Mouse (Mus musculus): ENCODE measurements at regions not wholly inside any gene's neighbourhood (a gene's known extent, or its start where the extent isn't known, plus 50 kb on each side); places are given as distances from the start of the nearest gene placed in this dataset.

DNA sequence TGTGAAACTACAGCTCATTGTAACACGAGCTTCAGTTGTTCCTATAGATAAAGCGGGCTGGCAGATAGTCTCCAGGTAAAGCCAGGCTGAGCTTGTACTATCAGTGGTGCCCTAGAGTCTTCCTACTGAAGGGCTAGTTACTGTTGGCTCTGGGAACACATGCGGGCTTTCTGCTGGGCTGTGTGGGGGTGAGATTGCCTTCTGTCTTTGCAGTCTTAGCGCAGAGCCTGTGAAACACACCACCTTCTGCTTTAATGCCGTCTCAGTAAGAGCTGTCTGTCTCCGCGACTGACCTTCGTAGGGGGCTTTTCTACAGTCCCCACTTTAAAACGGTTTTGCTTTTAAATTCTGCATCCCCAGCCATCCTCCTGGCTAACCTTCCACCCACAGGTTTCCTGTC, 76.7 kb downstream of the Trim29 start:
- no peak for DNase-seq

DNA sequence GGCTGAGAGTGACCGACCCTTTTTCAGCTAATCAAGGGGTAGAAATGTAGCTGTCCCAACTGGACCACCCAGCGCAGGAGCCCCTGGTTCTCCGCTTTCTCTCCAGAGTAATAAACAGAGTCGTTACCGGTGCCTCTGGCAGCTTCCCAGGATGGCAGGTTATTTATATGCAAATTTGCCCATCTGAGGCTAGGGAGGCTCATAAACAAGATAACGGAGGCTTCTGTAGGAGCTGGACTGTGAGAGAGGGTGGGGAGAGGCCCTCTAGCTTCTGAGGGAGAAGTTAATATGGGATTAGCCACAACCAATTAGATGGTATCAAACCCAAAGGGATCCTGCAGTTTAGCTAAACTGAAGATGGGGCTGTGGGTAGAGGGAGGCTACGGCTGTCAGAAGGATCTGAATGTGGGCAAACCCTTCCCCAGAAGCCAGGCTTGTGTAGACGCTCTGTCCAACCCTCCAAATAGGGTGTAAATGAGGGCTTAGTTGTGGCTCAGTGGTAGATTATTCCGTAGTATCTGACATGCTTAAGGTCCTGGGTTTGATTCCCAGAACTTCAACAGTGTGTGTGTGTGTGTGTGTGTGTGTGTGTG, 78.9 kb downstream of the Trim29 start:
- DNase-seq = no peak

- no peak for DNase-seq
Observed at GRCm38 (mm10) chr9:43392467-43393064, 81.9 kb downstream of the Trim29 start.

- DNase-seq = no peak
Observed at GRCm38 (mm10) chr9:43394204-43394603, 83.6 kb downstream of the Trim29 start.

DNA sequence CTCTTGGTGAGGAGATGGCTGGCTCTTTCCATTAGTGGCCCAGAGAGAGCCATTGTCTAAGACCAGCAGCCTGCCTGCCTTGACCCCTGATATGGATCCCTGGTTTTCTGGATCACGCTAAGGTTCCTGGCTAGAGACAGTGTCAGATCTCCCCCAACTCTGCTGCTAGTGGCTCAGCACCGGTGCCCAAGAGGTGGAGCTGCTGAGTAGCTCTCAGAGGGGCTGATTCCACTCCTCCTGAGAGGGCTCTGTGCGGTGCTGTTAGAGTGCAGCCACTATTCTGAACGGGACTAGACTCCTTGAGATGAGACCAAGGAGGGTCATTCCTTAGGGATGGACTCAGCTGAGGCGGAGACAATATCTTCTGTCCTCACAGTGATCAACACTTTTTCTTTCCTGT, 84.6 kb downstream of the Trim29 start:
- peak; percentile 7 for DNase-seq

DNA sequence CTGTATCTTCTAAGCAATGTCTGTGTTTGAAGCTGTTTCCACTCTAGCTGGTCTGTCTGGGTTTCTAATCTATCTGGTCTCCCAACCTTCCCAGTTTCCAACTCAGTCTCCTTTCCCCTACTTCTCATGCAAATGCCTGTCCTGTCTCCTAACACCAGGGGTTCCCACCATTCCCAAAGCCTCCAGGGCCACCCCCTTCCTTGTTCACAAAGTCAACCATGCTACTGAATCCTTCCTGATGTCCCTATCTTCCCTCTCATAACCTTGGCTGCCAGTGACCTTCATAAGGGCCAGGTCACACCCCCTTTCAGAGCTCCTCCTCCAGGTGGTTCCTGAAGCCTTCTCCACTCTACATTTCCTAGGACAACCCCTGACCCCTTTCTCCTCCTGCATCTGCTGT, 85.9 kb downstream of the Trim29 start:
- DNase-seq = no peak

DNA sequence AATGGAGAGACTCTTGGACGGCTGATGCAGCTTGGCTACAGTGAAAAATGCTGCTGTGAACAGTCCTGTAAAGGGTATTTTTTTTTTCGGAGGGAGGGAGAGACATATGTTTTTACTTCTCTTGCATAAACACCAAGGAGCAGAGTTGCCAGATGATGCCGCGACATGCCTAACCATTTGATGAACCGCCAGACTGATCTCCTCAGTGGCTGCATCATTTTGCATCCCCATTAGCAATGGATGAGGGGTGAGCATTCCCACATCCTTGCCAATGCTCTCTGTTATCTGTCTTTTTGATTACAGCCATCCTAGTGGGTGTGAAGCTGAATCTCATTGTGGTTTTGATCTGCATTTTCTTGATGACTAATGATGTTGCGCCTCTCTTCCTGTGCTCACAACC, 97.8 kb downstream of the Trim29 start:
- DNase-seq = no peak

DNA sequence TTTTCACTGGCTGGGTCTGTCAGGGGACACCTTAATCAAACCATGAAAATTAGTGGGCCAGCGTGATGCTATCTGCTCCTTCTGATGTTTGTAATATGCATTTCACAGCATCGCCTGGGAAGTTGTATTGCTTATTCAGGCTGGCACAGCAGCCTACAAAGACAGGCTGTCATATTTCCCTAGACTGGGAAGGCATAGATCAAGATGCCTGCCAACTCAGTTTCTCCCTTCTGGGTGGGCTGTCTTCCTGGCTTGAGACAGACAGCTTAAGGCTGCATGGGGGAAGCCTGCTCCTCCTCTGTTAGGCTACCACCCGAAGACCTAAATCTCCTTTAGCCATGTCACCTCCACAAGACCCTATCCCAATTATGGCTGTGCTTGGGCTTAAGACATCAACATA, 101.8 kb downstream of the Trim29 start:
- no peak for DNase-seq

DNA sequence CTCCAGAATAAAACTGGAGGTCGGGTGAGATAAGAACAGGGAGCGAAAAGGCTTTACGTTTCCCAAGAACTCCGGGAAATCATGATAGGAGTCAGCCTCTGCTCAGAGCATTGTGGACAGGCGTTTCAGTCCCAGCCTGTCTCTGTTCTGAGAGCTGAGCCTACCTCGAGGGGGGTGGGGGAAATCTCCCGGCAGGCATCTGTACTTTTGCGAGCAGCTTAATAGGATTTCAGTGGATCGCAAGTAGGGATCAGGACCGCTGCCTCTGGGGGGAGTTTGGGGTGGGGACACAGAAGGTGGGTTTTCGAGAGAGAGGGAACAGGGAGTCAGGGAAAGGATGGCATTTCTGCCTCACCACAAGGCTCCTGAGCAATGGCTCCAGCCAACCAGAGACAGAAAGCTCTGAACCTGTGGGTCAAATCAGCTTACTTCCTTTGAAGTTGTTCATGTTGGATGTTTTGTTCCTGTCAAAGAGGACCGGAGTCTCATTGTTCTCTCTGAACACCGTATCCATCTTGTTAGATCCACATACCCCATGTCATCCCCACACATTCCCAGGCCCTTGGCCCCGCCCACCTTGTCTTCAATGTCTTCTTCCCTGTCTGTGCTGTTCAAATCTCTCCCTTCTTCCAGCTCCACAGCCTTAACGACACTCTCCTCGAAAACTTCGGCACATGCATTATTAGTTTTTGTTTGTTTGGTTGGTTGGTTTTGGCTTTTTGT, 109.5 kb downstream of the Trim29 start:
- no peak for DNase-seq

DNA sequence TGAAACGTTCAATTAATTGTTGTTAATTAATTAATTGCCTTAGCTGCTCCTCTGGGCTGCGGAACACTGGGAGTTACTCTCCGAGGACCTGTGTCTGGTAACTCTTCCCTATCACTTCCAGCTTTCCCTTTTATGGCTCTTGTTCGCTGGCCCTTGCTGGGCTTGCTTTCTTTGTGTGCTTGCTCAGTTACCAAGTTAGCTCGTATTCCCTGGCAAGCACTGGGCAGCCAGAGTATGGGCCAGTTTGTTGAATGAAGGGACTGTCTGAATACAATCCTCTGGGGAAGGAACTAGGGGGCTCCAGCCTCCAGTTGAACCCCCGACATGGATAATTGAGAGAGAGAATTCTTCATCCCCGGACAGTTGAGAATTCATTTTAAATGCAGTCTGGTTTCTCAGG, 116.4 kb downstream of the Trim29 start:
- no peak for DNase-seq

DNA sequence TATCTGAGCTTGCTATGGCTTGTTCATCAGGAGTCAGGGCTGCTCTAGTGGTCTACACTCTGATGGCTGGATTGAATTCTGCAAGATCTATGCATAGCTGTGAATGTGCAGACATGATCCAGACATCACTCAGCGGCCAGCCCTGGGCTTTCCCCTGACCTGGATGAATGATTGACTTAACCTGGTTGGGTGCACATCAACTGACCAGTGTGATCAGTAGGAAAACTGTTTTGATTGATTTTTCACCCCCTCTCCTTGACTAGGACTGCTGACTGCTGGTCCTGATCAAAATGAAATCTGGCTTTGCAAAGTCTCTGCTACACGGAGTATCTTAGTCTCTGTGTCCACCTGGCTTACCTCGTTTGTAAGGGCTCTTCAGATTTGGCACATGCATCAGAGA, 123.3 kb downstream of the Trim29 start:
- peak; percentile 16 for DNase-seq

DNA sequence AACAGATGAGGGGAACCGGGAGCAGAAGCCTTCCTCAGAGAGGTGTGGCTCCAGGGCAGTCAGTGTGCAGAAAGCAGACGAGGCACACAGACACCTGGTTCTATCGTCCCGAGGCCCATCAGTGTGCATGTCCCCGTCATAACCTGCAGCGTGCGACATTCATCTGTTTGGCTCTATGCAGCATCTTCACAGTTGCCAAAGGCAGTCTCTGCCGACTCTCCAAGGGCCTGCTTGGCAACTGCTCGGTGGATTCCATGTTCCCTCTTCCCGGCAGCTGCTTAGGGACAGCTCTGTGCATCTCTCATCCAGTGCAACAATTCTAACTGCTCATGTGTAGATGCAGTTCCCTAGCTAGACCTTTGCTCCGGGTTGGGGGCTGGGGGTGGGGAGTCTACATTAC, 127.8 kb downstream of the Trim29 start:
- no peak for DNase-seq

GRCm38 (mm10) chr9:43440959-43441510, 130.4 kb downstream of the Trim29 start:
- no peak for DNase-seq

GRCm38 (mm10) chr9:43445491-43445890, 134.8 kb downstream of the Trim29 start:
- DNase-seq = no peak

GRCm38 (mm10) chr9:43447372-43447771, 136.7 kb downstream of the Trim29 start:
- DNase-seq = peak; percentile 56

GRCm38 (mm10) chr9:43448981-43449380, 138.3 kb downstream of the Trim29 start:
- DNase-seq = no peak

DNA sequence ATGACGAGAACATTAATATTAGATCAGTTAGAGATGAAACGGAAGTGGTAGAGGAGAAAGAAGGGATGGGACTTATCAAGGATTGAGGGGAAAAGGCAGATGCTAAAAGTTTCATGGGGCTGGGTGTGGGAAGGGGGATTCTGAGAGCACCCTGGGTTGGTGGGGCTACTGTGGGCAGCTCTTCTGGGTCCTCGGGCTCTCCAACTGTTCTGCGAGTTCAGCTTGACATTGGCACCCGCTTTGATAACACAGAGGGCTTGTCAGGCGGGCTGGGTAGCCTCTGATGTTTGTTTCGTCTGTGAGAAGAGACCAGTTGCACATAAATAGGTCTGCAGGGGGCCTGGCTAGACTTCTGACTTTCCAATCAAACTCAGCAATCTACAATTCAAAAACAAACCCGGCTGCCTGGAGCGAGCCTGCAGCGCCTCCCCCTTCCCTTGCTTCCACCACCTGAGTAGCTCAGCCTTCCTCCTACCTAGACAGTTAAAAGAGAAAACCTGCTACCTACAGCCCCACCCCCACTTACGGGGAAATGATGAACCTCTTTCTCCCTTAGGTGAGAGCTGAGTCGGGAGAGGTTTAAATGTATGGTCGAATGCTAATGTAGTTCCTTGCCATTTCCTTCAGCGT, 143.4 kb downstream of the Trim29 start:
- peak; percentile 44 for DNase-seq

- DNase-seq = peak; percentile 61
Observed at GRCm38 (mm10) chr9:43457736-43458135, 147.1 kb downstream of the Trim29 start.

DNA sequence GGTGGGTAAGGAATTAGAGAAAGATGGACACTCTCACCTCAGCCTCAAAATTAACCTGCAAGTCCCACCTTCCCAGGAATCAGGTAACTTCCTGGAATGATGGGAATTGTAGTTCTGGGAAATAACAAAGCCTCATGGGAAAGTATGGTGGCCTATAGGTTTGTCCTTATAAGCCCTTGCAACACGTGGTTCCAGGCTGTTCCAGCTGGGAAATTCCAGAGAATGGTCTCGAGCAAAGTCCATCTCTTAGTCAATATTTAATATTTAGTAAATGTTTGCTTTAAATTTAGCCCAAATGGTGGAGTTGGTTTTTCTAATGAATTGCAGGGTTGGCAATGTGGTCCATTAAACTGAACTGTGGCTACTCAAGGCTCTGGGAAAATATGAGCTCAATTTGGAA, 150.5 kb downstream of the Trim29 start:
- DNase-seq = peak; percentile 94

DNA sequence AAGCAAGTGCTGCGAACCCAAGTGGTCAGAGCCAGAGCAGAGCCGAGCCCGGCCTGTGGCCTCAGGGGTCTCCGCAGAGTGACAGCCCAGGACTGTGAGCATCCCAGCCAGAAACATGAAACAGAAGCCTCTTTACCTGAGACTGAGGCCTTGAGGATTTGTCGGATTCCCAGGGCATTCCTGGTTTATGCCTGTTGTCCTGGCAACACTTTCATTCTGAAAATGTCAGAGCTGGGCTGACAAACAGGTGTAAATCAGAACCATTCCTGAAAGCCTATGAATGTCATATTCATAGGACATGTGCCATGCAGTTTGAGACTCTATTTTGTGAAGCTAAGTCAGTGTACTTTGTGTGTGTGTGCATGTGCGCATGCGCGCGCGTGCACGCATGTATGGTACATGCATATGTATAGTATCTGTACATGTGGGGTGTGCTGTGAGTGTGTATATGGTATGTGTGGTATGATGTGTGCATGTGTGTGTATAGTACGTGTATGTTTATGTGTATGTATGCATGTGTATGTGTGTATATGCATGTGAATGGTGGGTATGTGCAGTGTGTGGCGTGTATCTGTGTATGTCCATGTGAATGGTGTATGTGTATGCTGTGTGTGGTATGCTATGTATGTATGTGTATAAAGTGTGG, 152.9 kb downstream of the Trim29 start:
- no peak for DNase-seq

DNA sequence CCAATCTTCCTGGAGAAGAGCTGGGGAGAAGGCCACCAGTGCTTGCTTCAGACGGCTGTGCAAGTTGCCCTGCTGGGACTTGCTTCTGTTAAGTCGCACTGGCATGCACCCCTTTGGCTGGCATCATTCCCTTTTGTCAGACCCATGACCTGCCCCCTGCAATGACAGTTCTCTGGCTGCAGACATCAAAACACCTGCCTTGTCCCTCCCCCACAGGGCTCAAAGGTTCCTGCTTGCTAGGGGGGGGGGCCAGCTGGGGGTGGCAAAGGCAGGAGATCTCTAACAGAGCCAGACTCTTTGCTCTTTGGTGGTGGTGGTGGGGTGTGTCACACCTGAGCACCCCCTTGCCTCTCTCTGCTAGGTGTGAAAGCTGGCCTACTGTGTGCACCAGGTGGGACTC, 154.5 kb downstream of the Trim29 start:
- DNase-seq = peak; percentile 94

GRCm38 (mm10) chr9:43465731-43466330, 155.2 kb downstream of the Trim29 start:
- DNase-seq = peak; percentile 61

GRCm38 (mm10) chr9:43466883-43467282, 156.2 kb downstream of the Trim29 start:
- DNase-seq = no peak

Data from kidney, adult 9 months (tissue).